ENCODE assay signal across 32 mouse cellular contexts in genomic region chr11:70485498-70485897, GRCm38 (mm10). TPM values are rescaled to one million over a fixed set of nuclear protein-coding genes. Genes with fewer than 3 reads are reported as not detected.
DNase-seq lines count a peak whose midpoint lies in the region; ATAC-seq and TF ChIP-seq lines count a peak whose summit lies in the region.
"Had no signal": no experiment of that assay in that cellular context is flagged by ENCODE, and none has a peak within 500 bp of the region (broad histone marks: within the 10 kb centered on the region; RNA-seq: fewer than 3 reads in every experiment).

No protein-coding gene starts in this region.

- no peak overlapping the region for H3K9ac ChIP-seq in lung, embryonic 14.5 days
- H3K9ac ChIP-seq: embryonic facial prominence, embryonic 13.5 days; heart, embryonic 12.5 days; hindbrain, embryonic 13.5 days; limb, embryonic 13.5 days; liver, embryonic 13.5 days; midbrain, embryonic 13.5 days; neural tube, embryonic 13.5 days had no signal

- H3K4me2 ChIP-seq in lung, embryonic 14.5 days: no peak overlapping the region
- H3K4me2 ChIP-seq: embryonic facial prominence, embryonic 13.5 days; heart, embryonic 12.5 days; hindbrain, embryonic 13.5 days; limb, embryonic 13.5 days; liver, embryonic 13.5 days; midbrain, embryonic 13.5 days; neural tube, embryonic 13.5 days had no signal

- TF ChIP-seq POLR2A in kidney, adult 2 months (IDR thresholded peaks at IDR 0.05; ENCODE audit: low read depth, low read length): no peak

- H3K36me3 ChIP-seq in kidney, adult 2 months (ENCODE audit: control insufficient read depth, insufficient read depth, low read length): no peaks in the 10 kb centered on the region
- H3K36me3 ChIP-seq in lung, embryonic 14.5 days (ENCODE audit: insufficient read depth): no peaks in the 10 kb centered on the region
- H3K36me3 ChIP-seq: embryonic facial prominence, embryonic 13.5 days; forebrain, embryonic 10.5 days; G1E; heart, embryonic 12.5 days; hindbrain, embryonic 13.5 days; limb, embryonic 13.5 days; liver, embryonic 13.5 days; midbrain, embryonic 13.5 days; neural tube, embryonic 13.5 days had no signal

- H3K27me3 ChIP-seq in kidney, adult 2 months (replicated peaks; ENCODE audit: control insufficient read depth, insufficient read depth, low read length): no peaks in the 10 kb centered on the region
- H3K27me3 ChIP-seq in lung, embryonic 14.5 days (ENCODE audit: insufficient read depth, low read length): no peaks in the 10 kb centered on the region
- H3K27me3 ChIP-seq: embryonic facial prominence, embryonic 13.5 days; heart, embryonic 12.5 days; hindbrain, embryonic 13.5 days; limb, embryonic 13.5 days; midbrain, embryonic 13.5 days; neural tube, embryonic 13.5 days had no signal

- peak; percentile 51 for DNase-seq in kidney, adult 2 months
- no peak for DNase-seq in kidney, adult 8-10 months
- peak; percentile 37 for DNase-seq in lung, embryonic 14.5 days
- no peak for DNase-seq in lung, postnatal 10 days
- DNase-seq in adipocyte (ENCODE audit: low spot score): peak; percentile 54
- DNase-seq in kidney, postnatal 36 days: peak; percentile 35 to 42
- DNase-seq in Muller cell, postnatal 12 days (ENCODE audit: inconsistent ontology term): no peak
- no peak for DNase-seq in right cerebral cortex, postnatal 10 days (ENCODE audit: low spot score in 2 of 2)
- DNase-seq: adrenal gland, postnatal 25 days; cerebellum, adult 18-20 months; cerebellum, postnatal 10 days; gastrocnemius, adult 2 months; gastrocnemius, postnatal 36 days; heart, adult 2 months; heart, postnatal 4 days; liver, embryonic 13.5 days; lung, adult 18-20 months; thymus, adult 18-20 months; thymus, postnatal 25 days had no signal

- no peaks in the 10 kb centered on the region for H3K9me3 ChIP-seq in lung, embryonic 14.5 days (ENCODE audit: low read depth, low read length)
- H3K9me3 ChIP-seq: embryonic facial prominence, embryonic 13.5 days; forebrain, embryonic 10.5 days; G1E; heart, embryonic 12.5 days; hindbrain, embryonic 13.5 days; limb, embryonic 13.5 days; liver, embryonic 13.5 days; midbrain, embryonic 13.5 days; neural tube, embryonic 13.5 days had no signal

- WGBS in kidney, adult 2 months: 59% methylated on average over 2 of the region's 2 CpGs
- WGBS in lung, embryonic 14.5 days: 19% methylated on average over 2 of the region's 2 CpGs

- no peak for ATAC-seq in lung, embryonic 14.5 days (ENCODE audit: insufficient read depth)
- ATAC-seq: forebrain, embryonic 16.5 days; intestine, embryonic 16.5 days; midbrain, embryonic 13.5 days had no signal

- TF ChIP-seq CTCF in kidney, adult 2 months (conservative IDR thresholded peaks at IDR 0.05; ENCODE audit: insufficient read depth, insufficient read length, low read depth, low read length): no peak
- no peak for TF ChIP-seq CTCF in lung, embryonic 14.5 days (IDR thresholded peaks at IDR 0.05; ENCODE audit: low read depth)

- H3K4me1 ChIP-seq in kidney, adult 2 months (ENCODE audit: control insufficient read depth, insufficient read depth, low read length): 0 out of 2 replicates have a peak, but pooled peaks cover 1% of the 10 kb centered on the region
- no peaks in the 10 kb centered on the region for H3K4me1 ChIP-seq in lung, embryonic 14.5 days (ENCODE audit: insufficient read depth)
- H3K4me1 ChIP-seq: embryonic facial prominence, embryonic 13.5 days; forebrain, embryonic 10.5 days; heart, embryonic 12.5 days; hindbrain, embryonic 13.5 days; limb, embryonic 13.5 days; liver, embryonic 13.5 days; midbrain, embryonic 13.5 days; neural tube, embryonic 13.5 days had no signal

- no peak overlapping the region for H3K4me3 ChIP-seq in kidney, adult 2 months (ENCODE audit: insufficient read depth, low read depth, low read length)
- H3K4me3 ChIP-seq in lung, embryonic 14.5 days (ENCODE audit: low read depth, low read length): no peak overlapping the region
- H3K4me3 ChIP-seq: embryonic facial prominence, embryonic 13.5 days; forebrain, embryonic 10.5 days; gastrocnemius, adult 2 months; heart, adult 2 months; heart, embryonic 12.5 days; hindbrain, embryonic 13.5 days; layer of hippocampus, adult 2 months; limb, embryonic 13.5 days; liver, embryonic 13.5 days; midbrain, embryonic 13.5 days; neural tube, embryonic 13.5 days had no signal

- no peak overlapping the region for H3K27ac ChIP-seq in kidney, adult 2 months (ENCODE audit: insufficient read depth, low read depth, low read length)
- no peak overlapping the region for H3K27ac ChIP-seq in lung, embryonic 14.5 days (ENCODE audit: low read depth)
- H3K27ac ChIP-seq: embryonic facial prominence, embryonic 13.5 days; forebrain, embryonic 10.5 days; gastrocnemius, adult 2 months; heart, adult 2 months; hindbrain, embryonic 13.5 days; layer of hippocampus, adult 2 months; limb, embryonic 13.5 days; liver, embryonic 13.5 days; macrophage; midbrain, embryonic 13.5 days; neural tube, embryonic 13.5 days had no signal

RNA-seq across cellular contexts. Expression of gene Tm4sf5, which starts 19.5 kb away (rescaled TPM):
- polyA plus RNA-seq in kidney, adult 2 months (2012; rRNA removed): 0.31 TPM in 1 of 2 replicates, not detected in the other
- 1.2 and 1.3 TPM in 2 replicates for polyA plus RNA-seq in lung, embryonic 14.5 days (2014; fragmentation: Nextera tagmentation; extraction: Ambion mirVana)
- polyA plus RNA-seq: G1E had no signal

RNA-seq across cellular contexts. Expression of gene Cxcl16, which starts 25.7 kb away (rescaled TPM):
- polyA plus RNA-seq in kidney, adult 2 months (2012; rRNA removed): 99.3 and 103 TPM in 2 replicates
- polyA plus RNA-seq in lung, embryonic 14.5 days (2014; fragmentation: Nextera tagmentation; extraction: Ambion mirVana): 4.9 and 5.8 TPM in 2 replicates
- polyA plus RNA-seq: G1E had no signal

RNA-seq across cellular contexts. Expression of gene Zmynd15, which starts 26.3 kb away (rescaled TPM):
- 11.6 and 12.4 TPM in 2 replicates for polyA plus RNA-seq in kidney, adult 2 months (2012; rRNA removed)
- 0.28 and 0.65 TPM in 2 replicates for polyA plus RNA-seq in lung, embryonic 14.5 days (2014; fragmentation: Nextera tagmentation; extraction: Ambion mirVana)
- polyA plus RNA-seq: G1E had no signal

RNA-seq across cellular contexts. Expression of gene Vmo1, which starts 28.9 kb away (rescaled TPM):
- polyA plus RNA-seq in kidney, adult 2 months (2012; rRNA removed): 0.15 TPM in 1 of 2 replicates, not detected in the other
- polyA plus RNA-seq in lung, embryonic 14.5 days (2014; fragmentation: Nextera tagmentation; extraction: Ambion mirVana): 0.38 TPM in 1 of 2 replicates, not detected in the other
- polyA plus RNA-seq: embryonic facial prominence, embryonic 13.5 days; forebrain, embryonic 16.5 days; G1E; heart, adult 2 months; hindbrain, embryonic 13.5 days; macrophage; midbrain, embryonic 13.5 days had no signal

RNA-seq across cellular contexts. Expression of gene Gltpd2, which starts 33.5 kb away (rescaled TPM):
- polyA plus RNA-seq in kidney, adult 2 months (2012; rRNA removed): 2.8 and 3.3 TPM in 2 replicates
- polyA plus RNA-seq in lung, embryonic 14.5 days (2014; fragmentation: Nextera tagmentation; extraction: Ambion mirVana): 0.30 and 0.55 TPM in 2 replicates
- polyA plus RNA-seq: embryonic facial prominence, embryonic 13.5 days; G1E; heart, adult 2 months; heart, postnatal 0 days; macrophage had no signal

Comparison
In these comparisons a context has a peak if more than half of its experiments do, and no peak if none do; other contexts are left out.
1. DNase-seq: peak in kidney, adult 2 months (single experiment), lung, embryonic 14.5 days (single experiment), adipocyte (single experiment) and kidney, postnatal 36 days (2 of 2); none in kidney, adult 8-10 months (0 of 2), lung, postnatal 10 days (single experiment), Muller cell, postnatal 12 days (single experiment) and right cerebral cortex, postnatal 10 days (0 of 2).
2. RNA of gene Cxcl16, which starts 25.7 kb away (polyA plus RNA-seq): 99.3 to 103 TPM in kidney, adult 2 months; 4.9 to 5.8 TPM in lung, embryonic 14.5 days; every median in the first group is over 10 times any median in the second.